Mouse (Mus musculus): ENCODE results near the gene S1pr3.

Gene S1pr3

DNA sequence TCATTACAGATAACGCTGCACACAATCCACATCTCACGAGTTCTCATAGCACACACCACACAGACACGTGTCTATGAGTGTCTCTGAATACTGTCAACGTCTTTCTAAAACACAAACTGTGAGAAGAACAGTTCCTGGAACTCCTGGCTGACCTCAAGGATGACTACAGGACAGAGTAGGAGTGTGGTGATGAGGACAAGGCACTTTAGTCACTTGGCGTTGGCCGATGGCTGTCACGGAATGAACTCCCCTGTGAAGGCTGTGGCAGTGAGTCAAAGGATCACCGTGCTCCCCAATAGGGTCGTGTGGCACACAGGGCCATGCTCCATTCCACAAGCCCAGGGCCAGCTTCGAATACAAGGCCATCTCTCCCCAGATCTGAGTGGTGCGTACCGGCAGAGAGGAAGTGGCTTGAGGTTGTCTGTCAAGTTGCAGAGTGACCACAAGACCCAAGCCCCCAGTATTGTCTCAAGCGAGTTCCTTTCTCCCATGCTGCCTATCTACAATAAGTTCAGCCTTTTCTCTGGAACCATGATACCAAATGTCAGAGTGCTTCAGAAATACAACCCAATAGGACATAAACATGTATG is 2.6 kb upstream of the S1pr3 start:
- no peak for DNase-seq (ENCODE audit: low spot score in 2 of 2)

GRCm38 (mm10) chr13:51407541-51408217 is 760 bp upstream of the S1pr3 start:
- no peak for DNase-seq (ENCODE audit: low spot score in 2 of 2)

DNA sequence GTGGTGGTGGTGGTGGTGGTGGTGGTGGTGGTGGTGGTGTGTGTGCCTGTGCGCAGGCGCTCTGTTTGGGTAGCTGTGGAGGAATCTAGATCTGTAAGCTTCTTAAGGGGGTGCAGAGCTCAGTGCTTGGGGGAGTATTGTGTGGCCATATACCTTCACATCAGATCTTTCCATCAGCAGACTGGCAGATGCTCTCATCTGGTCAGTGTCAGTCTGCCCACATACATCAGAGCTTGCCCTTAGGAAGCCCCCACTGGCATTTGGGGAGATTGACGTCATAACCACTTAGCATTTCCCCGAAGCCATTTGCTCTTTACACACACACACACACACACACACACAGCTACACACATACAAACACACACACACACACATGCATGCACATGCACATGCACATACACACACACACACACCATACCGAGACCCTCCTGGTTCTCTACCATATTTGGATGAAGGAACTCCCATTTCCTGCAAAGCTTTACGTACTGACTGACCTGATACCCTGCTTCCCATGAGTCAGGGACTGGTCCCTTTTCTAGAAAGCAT is 1.6 kb downstream of the S1pr3 start:
- no peak for DNase-seq (ENCODE audit: low spot score in 2 of 2)

DNA sequence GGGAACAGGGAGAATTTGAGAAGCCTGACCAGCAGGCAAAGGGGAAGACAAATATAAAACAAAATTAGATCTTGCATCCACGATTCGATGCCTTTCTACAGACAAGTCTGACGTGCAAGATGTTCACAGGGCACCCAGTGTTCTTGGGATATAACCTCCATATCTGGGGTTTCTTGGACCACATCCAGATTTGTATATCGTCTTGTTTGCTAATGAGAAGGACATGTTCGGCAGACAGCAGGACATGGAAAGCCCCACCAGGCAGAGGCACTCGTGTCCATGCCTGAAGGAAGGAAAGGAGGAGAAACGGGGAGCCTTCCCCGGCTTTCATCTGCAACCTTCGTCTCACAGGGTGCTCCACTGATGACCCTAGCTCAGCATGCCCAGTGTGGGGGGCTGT is 2.8 kb downstream of the S1pr3 start:
- DNase-seq (ENCODE audit: low spot score in 2 of 2), result no peak

DNA sequence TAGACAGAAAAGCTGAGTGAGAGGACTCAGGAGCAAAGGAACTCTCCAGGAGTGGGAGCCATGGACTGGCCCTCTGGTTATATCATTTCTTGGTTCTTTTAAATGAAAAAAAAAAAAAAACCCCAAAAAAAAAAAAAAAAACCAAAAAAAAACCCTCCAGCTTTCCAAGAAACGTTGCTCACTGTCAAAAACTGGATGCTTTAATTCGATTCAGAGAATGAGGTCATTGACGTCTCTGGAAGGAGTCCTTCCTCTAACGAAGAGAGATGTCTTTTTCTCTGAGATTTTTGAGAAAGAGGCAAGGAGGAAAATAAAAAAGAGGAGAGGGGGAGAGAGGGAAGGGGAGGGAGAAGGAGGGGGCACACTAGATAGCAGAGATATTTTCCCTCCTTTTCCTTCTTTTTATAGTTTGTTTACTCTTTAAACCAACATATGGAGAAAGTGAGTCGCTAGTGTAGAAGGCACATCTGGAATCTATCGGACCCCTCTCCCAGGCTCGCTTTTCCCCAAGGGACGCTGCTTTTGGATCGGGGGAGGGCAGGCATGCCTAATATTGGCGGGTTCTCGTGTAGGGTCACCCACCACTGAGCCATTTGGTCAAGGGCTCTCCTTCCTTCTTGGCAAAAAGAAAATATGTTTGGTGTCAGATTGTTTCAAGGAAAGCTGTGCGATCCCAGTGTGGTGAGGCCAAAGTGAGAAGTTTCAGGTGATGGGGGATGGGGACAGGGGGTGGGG is 3.4 kb downstream of the S1pr3 start:
- no peak for DNase-seq (ENCODE audit: low spot score in 2 of 2)

- DNase-seq (ENCODE audit: low spot score in 2 of 2), result peak in 1 of 2 experiments; percentile 12
Measured at GRCm38 (mm10) chr13:51413461-51413860, 5.0 kb downstream of the S1pr3 start.

- DNase-seq (ENCODE audit: low spot score in 2 of 2), result no peak
Measured at GRCm38 (mm10) chr13:51416727-51417126, 8.3 kb downstream of the S1pr3 start.

- no peak for DNase-seq (ENCODE audit: low spot score in 2 of 2)
Measured at GRCm38 (mm10) chr13:51417796-51418195, 9.4 kb downstream of the S1pr3 start.

DNA sequence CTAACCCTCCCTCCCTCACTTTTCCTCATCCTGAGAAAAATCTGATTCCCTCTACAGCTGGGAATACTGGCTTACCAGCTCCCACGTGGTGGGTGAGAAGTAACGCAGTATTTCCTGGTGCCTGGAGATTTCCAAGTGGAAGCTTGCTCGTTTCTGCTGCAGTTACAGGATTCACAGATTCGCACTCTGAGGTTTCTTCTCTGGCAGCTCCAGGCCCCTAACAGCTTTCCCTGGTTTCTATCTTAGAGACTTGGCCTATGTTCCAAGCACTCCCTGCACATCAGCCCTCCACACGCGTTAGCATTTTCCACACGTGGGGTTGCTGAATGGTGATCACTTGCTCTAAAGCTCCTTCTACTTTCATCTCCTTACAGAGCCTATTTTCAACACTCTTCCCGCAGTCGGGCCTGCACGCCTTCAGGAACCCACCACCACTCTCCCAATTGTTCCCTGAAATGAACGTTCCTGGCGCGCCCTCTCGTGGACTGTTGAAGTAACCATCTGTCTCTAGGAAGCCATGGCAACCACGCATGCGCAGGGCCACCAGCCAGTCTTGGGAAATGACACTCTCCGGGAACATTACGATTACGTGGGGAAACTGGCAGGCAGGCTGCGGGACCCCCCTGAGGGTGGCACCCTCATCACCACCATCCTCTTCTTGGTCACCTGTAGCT is 10.0 kb downstream of the S1pr3 start:
- peak; percentile 60 to 89 for DNase-seq (ENCODE audit: low spot score in 2 of 2)

GRCm38 (mm10) chr13:51418942-51419451 is 10.6 kb downstream of the S1pr3 start:
- DNase-seq (ENCODE audit: low spot score in 2 of 2), result no peak

DNA sequence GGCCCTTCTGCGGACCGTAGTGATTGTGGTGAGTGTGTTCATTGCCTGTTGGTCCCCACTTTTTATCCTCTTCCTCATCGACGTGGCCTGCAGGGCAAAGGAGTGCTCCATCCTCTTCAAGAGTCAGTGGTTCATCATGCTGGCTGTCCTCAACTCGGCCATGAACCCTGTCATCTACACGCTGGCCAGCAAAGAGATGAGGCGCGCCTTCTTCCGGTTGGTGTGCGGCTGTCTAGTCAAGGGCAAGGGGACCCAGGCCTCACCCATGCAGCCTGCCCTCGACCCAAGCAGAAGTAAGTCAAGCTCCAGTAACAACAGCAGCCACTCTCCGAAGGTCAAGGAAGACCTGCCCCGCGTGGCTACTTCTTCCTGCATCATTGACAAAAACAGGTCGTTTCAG is 11.1 kb downstream of the S1pr3 start:
- no peak for DNase-seq (ENCODE audit: low spot score in 2 of 2)

GRCm38 (mm10) chr13:51420861-51421260 is 12.4 kb downstream of the S1pr3 start:
- no peak for DNase-seq (ENCODE audit: low spot score in 2 of 2)

DNA sequence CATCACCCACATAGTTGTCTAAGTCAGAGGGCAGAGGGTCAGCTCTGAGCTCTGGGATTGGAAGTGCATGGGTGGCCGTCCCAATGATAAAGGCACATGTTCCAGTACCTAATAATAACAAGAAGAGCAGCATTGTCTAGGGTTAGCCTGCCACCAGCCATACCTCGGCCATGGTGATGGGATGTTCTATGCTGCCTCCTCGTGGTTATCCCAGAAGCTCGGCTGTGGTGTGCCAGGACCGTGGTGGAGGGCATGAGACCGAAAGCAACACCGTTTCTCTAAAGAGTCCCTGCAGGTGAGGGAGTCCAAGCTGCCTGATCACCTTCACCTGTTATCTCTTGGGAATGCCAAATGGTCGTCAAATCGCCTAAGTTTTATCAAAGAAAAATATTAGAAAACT is 15.2 kb downstream of the S1pr3 start:
- no peak for DNase-seq (ENCODE audit: low spot score in 2 of 2)

DNA sequence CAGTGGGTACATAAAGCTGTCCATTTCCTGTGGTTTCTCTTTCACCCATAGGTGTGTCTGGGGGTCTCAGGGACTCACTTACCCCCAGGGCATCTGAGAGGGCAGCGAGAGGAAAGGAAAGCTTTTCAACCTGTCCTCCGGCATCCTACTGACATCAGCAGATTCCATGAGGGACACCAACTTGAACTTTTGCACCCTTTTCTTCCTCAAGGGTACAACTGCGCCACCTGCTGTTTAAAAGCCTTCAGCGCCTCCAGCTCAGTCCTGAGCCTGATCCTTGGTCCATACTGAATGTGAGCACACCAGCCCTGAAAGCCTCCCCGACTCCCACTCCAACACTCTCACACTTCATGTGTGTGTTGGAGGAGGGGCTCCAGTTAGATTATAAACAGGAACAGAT is 16.2 kb downstream of the S1pr3 start:
- peak in 1 of 2 experiments; percentile 58 for DNase-seq (ENCODE audit: low spot score in 2 of 2)

DNA sequence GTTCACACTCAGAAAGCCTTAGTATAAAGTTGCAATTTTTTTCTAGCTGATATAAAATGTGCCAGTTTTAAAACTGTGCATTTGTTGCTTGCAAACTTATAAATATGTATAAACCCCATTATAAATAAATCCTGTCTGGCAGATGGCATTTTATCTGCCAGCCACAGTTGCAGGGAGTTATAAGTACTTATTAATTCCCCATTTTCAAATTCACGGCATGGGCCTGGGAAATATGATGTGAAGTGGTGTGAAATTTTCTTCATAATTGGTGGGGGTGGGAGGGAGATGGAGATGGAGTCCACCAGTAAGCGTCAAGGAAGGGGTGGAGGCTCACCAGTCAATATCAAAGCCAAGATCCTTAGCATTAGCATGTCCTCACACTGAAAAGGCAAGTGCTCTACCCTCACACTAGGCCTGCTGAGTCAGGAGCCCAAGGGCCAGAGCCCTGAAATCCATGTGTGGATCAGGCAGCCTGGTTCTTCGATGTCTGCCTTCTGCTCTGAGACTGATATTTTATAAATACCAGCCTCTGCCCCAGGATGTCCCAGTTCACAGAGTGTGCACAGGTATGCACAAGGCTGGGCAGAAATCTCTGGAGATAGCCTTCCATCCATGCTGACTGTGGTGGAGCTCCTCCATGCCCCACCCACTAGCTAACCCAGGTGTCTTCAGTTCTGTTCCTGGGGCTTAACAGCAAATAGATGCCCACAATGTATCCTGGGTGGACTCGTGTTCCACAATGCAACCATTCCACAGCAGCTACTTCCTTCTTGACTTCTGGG is 17.4 kb downstream of the S1pr3 start:
- no peak for DNase-seq (ENCODE audit: low spot score in 2 of 2)

DNA sequence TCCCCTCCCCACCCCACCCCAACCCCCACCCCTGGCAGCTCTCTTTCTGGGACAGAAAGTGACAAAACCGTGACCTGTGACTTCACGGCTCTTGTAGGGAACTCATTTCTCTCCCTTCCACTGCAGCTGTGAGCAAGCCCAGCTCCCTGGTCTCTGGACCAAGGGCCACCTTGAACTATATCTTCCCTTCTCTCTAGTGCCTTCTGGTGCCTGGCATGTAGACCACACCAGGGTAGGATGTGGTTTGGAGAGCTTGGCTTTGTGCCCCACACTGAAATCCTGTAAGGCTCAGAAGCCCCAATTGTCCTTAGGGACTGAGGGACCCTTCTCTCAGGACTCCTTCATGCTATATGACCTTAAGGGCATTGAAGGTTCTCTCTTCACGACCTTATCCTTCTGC is 24.9 kb downstream of the S1pr3 start:
- DNase-seq (ENCODE audit: low spot score in 2 of 2), result no peak

DNA sequence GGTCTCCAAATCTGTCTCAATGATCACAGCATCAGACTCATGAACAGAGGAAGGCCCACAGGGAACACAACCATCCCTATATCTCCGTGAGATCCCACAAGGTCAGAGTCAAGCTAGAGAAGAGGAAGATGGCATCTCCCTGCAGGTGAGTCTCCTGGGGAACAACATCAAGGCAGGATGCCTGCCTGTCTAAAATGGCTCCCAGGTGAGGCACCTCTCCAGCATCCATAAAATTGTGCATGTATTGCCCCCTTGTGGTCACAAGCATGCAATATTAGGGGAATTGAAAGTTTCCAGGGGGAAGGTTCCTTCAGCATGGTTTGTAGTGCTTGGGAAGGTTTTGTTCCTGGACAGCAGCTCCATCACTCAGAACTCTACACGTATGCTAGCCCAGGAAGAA is 26.0 kb downstream of the S1pr3 start:
- DNase-seq (ENCODE audit: low spot score in 2 of 2), result no peak

- no peak for DNase-seq (ENCODE audit: low spot score in 2 of 2)
Measured at GRCm38 (mm10) chr13:51435146-51435545, 26.7 kb downstream of the S1pr3 start.

DNA sequence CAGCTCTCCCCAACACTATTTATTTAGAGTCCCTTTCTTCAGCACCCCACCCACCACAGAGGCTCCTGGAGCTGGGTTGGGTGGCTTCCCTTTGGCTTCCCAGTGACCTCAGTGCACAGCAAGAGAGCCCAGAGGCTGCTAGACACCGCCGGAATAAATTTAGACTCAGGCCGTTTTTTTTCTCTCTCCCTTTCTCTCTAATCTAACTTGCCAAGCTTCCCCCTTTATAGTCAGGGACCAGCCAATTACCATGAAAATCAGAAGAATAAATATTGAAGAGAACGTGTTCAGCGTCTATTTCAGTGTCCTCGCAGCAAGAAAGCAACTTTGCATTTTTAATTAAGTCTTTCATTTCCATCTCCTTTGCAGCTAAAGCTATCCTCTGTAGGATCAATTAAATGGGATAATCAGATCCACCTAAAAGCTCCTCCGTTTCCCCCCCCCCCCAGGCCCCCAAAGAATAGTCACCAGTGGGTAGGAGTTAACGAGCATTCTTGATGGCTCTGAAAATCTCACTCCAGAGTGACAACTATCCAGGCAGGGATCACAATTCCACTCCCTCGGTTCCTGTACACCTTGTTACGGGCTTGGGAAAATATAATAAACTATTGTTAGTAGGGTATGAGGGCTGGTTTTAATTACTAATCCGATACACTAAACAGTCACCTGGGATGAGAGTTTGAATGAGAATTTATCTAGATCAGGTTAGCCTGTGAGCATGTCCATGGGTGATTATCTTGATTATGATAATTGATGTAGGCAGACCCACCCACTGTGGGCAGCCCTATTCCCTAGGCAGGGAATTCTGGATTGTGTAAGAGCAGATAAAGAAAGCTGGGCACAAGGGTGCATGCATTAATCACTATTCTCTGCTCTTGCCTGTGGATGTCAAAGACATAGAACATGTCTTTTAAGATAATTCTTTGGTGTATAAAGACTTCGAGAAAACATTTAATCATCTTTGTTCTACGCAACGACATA is 29.0 kb downstream of the S1pr3 start:
- DNase-seq (ENCODE audit: low spot score in 2 of 2), result no peak

GRCm38 (mm10) chr13:51442922-51443321 is 34.5 kb downstream of the S1pr3 start:
- no peak for DNase-seq (ENCODE audit: low spot score in 2 of 2)

Data from thymus, postnatal 10 days (tissue).